Mouse (Mus musculus) left cerebral cortex, postnatal 25 days (tissue): ENCODE data around the gene Nfic. TPM values are rescaled to one million over a fixed set of nuclear protein-coding genes. Genes with fewer than 3 reads are reported as not detected.

Experiments
- DNase-seq, 2 experiments: peaks; one replicate each; pipeline ENCODE4 v3.0.0; 2022; ENCODE audit warnings: low spot score in 2 of 2, mixed read lengths in 1 of 2
- intact Hi-C: fragments of 180-260 bp; cut with DNase I; formaldehyde crosslinking; loops from one replicate; pipeline ENCODE4 v1.15.1; 2025
- total RNA-seq, 2 experiments: library from RNA; stranded (reverse); gene quantifications; 2 replicates each; pipeline ENCODE4 v1.2.3; 2021

The Nfic gene
- total RNA-seq, 2 experiments from 2014 or later, result 81.1 to 87.3 TPM

GRCm38 (mm10) chr10:81411471-81412400 is 43.7 kb downstream of the Nfic start:
- peak; percentile 59 to 81 for DNase-seq
- intact Hi-C loops, result no loop called here

GRCm38 (mm10) chr10:81410981-81411380 is 44.5 kb downstream of the Nfic start:
- intact Hi-C loops, result no loop called here
- DNase-seq, result no peak

- no peak for DNase-seq
- intact Hi-C loops, result no loop called here
Measured at GRCm38 (mm10) chr10:81410350-81410749, 45.1 kb downstream of the Nfic start.

- no peak for DNase-seq
- intact Hi-C loops, result loop anchor here (2.0 kb wide), 1 partner anchor 21 kb away; no protein-coding TSS in a partner anchor
Measured at GRCm38 (mm10) chr10:81409330-81409729, 46.1 kb downstream of the Nfic start.

GRCm38 (mm10) chr10:81408871-81409291 is 46.6 kb downstream of the Nfic start:
- intact Hi-C loops, result loop anchor here (2.0 kb wide), 1 partner anchor 22 kb away; no protein-coding TSS in a partner anchor

GRCm38 (mm10) chr10:81408424-81408729 is 47.1 kb downstream of the Nfic start:
- intact Hi-C loops, result loop anchor here (2.0 kb wide), 1 partner anchor 22 kb away; no protein-coding TSS in a partner anchor
- DNase-seq, result no peak

More at GRCm38 (mm10) chr10:81408871-81409291, 46.6 kb downstream of the Nfic start:
- peak in 1 of 2 experiments; percentile 58 for DNase-seq

- intact Hi-C loops, result loop anchor here (2.0 kb wide), 1 partner anchor 23 kb away; no protein-coding TSS in a partner anchor
- peak; percentile 75 to 90 for DNase-seq
Measured at GRCm38 (mm10) chr10:81407539-81408423, 47.7 kb downstream of the Nfic start.

- intact Hi-C loops, result no loop called here
- no peak for DNase-seq
Measured at GRCm38 (mm10) chr10:81406504-81407440, 48.7 kb downstream of the Nfic start.

- intact Hi-C loops, result no loop called here
- DNase-seq, result no peak
Measured at GRCm38 (mm10) chr10:81405588-81406201, 49.7 kb downstream of the Nfic start.

- no peak for DNase-seq
- intact Hi-C loops, result no loop called here
Measured at GRCm38 (mm10) chr10:81404720-81405119, 50.7 kb downstream of the Nfic start.

- no peak for DNase-seq
- intact Hi-C loops, result no loop called here
Measured at GRCm38 (mm10) chr10:81404082-81404481, 51.4 kb downstream of the Nfic start.

GRCm38 (mm10) chr10:81403511-81403910 is 51.9 kb downstream of the Nfic start:
- intact Hi-C loops, result no loop called here
- no peak for DNase-seq

GRCm38 (mm10) chr10:81402227-81402765 is 53.1 kb downstream of the Nfic start:
- DNase-seq, result no peak
- intact Hi-C loops, result no loop called here

GRCm38 (mm10) chr10:81401521-81402226 is 53.8 kb downstream of the Nfic start:
- peak; percentile 58 to 63 for DNase-seq
- intact Hi-C loops, result no loop called here

GRCm38 (mm10) chr10:81401205-81401520 is 54.3 kb downstream of the Nfic start:
- peak in 1 of 2 experiments; percentile 60 for DNase-seq
- intact Hi-C loops, result no loop called here

GRCm38 (mm10) chr10:81400371-81401204 is 54.8 kb downstream of the Nfic start:
- no peak for DNase-seq
- intact Hi-C loops, result no loop called here

- intact Hi-C loops, result no loop called here
- DNase-seq, result no peak
Measured at GRCm38 (mm10) chr10:81399798-81400308, 55.6 kb downstream of the Nfic start.
